Mouse (Mus musculus) E14TG2a.4 (cell line): ENCODE results near the gene Lrrc28.
A peak's percentile ranks its signal among the peaks of the same experiment; 100 is the strongest.
"Not testable (repeated sequence)": the region's sequence is repeated elsewhere in the genome, so short reads cannot be mapped to it uniquely, and the experiment has no call there.

Experiments used
- H3K27me3 ChIP-seq: 2 replicates; pipeline ENCODE4 v1.6.1; 2014; ENCODE audit warnings: low read length, control low read depth; ENCODE audit not compliant: insufficient read depth
- H3K36me3 ChIP-seq: 2 replicates; pipeline ENCODE4 v1.6.1; 2014; ENCODE audit warnings: low read length, control low read depth; ENCODE audit not compliant: insufficient read depth
- H3K4me1 ChIP-seq: replicated peaks from 2 replicates; pipeline ENCODE4 v1.6.1; 2014; ENCODE audit warnings: low read depth, low read length, control low read depth
- H3K4me3 ChIP-seq: replicated peaks from 2 replicates; pipeline ENCODE4 v1.5.1; 2014; ENCODE audit warnings: mild to moderate bottlenecking, low read length
- H3K9me3 ChIP-seq: 2 replicates; pipeline ENCODE4 v1.6.1; 2014; ENCODE audit warnings: low read length, control low read depth
- CTCF ChIP-seq: conservative IDR thresholded peaks from 2 replicates; pipeline ENCODE4 v1.5.1; 2014; ENCODE audit warnings: low read length
- NANOG ChIP-seq: IDR thresholded peaks from 2 replicates; pipeline ENCODE4 v1.6.1; 2014; ENCODE audit warnings: borderline replicate concordance, low read length, mixed read lengths
- POU5F1 ChIP-seq: IDR thresholded peaks from 2 replicates; pipeline ENCODE4 v1.6.1; 2014; ENCODE audit warnings: low read length, borderline replicate concordance

Lrrc28 gene

GRCm38 (mm10) chr7:67528821-67529221 is 116.2 kb downstream of the Lrrc28 start:
- TF ChIP-seq POU5F1 (no peak), NANOG (no peak), CTCF (no peak)
- H3K9me3 ChIP-seq = no peaks in the 10 kb centered on the region
- peaks cover 14% of the 10 kb centered on the region for H3K4me1 ChIP-seq
- no peaks in the 10 kb centered on the region for H3K27me3 ChIP-seq
- peak overlapping the region; percentile 41 for H3K4me3 ChIP-seq
- no peaks in the 10 kb centered on the region for H3K36me3 ChIP-seq

GRCm38 (mm10) chr7:67528063-67528811 is 116.8 kb downstream of the Lrrc28 start:
- no peaks in the 10 kb centered on the region for H3K36me3 ChIP-seq
- no peaks in the 10 kb centered on the region for H3K9me3 ChIP-seq
- peaks cover 16% of the 10 kb centered on the region for H3K4me1 ChIP-seq
- peak overlapping the region; percentile 41 for H3K4me3 ChIP-seq
- no peak for TF ChIP-seq POU5F1
- TF ChIP-seq NANOG = no peak
- no peak for TF ChIP-seq CTCF
- H3K27me3 ChIP-seq = no peaks in the 10 kb centered on the region

GRCm38 (mm10) chr7:67525886-67526580 is 119.0 kb downstream of the Lrrc28 start:
- H3K4me3 ChIP-seq = no peak overlapping the region
- H3K36me3 ChIP-seq = no peaks in the 10 kb centered on the region
- H3K4me1 ChIP-seq = peaks cover 16% of the 10 kb centered on the region
- no peaks in the 10 kb centered on the region for H3K9me3 ChIP-seq
- TF ChIP-seq CTCF (no peak), NANOG (no peak), POU5F1 (no peak)
- H3K27me3 ChIP-seq = no peaks in the 10 kb centered on the region

GRCm38 (mm10) chr7:67524069-67524468 is 121.0 kb downstream of the Lrrc28 start:
- not testable (repeated sequence) for H3K9me3 ChIP-seq, H3K4me3 ChIP-seq, H3K27me3 ChIP-seq, H3K36me3 ChIP-seq
- H3K4me1 ChIP-seq = peaks cover 12% of the 10 kb centered on the region

- no peaks in the 10 kb centered on the region for H3K27me3 ChIP-seq
- H3K4me3 ChIP-seq = no peak overlapping the region
- peaks cover 7% of the 10 kb centered on the region; the same call in 1 of the 2 replicates for H3K4me1 ChIP-seq
- no peaks in the 10 kb centered on the region for H3K9me3 ChIP-seq
- H3K36me3 ChIP-seq = no peaks in the 10 kb centered on the region
- no peak for TF ChIP-seq CTCF
- no peak for TF ChIP-seq POU5F1
- TF ChIP-seq NANOG = no peak
Measured at GRCm38 (mm10) chr7:67523400-67523799, 121.7 kb downstream of the Lrrc28 start.

- not testable (repeated sequence) for H3K9me3 ChIP-seq, H3K4me1 ChIP-seq, H3K27me3 ChIP-seq, H3K4me3 ChIP-seq, H3K36me3 ChIP-seq
Measured at GRCm38 (mm10) chr7:67521731-67522130, 123.3 kb downstream of the Lrrc28 start.

- no peak for TF ChIP-seq NANOG
- 0 out of 2 replicates have a peak, but pooled peaks have one; percentile 5 for TF ChIP-seq CTCF
- TF ChIP-seq POU5F1 = no peak
- Histone ChIP-seq H3K4me1 (0 out of 2 replicates have a peak, but pooled peaks cover 3% of the 10 kb centered on the region), H3K27me3 (no peaks in the 10 kb centered on the region), H3K9me3 (no peaks in the 10 kb centered on the region), H3K4me3 (no peak overlapping the region), H3K36me3 (no peaks in the 10 kb centered on the region)
Measured at GRCm38 (mm10) chr7:67520959-67521358, 124.1 kb downstream of the Lrrc28 start.

- H3K4me1 ChIP-seq = 0 out of 2 replicates have a peak, but pooled peaks cover 3% of the 10 kb centered on the region
- no peak for TF ChIP-seq NANOG
Measured at GRCm38 (mm10) chr7:67520001-67520400, 125.1 kb downstream of the Lrrc28 start.

GRCm38 (mm10) chr7:67515621-67516020 is 129.4 kb downstream of the Lrrc28 start:
- Histone ChIP-seq H3K36me3 (peaks cover 6% of the 10 kb centered on the region; the same call in 1 of the 2 replicates), H3K27me3 (no peaks in the 10 kb centered on the region), H3K4me1 (0 out of 2 replicates have a peak, but pooled peaks cover 3% of the 10 kb centered on the region), H3K9me3 (no peaks in the 10 kb centered on the region), H3K4me3 (no peak overlapping the region)
- TF ChIP-seq POU5F1 (no peak), CTCF (no peak), NANOG (no peak)

More at GRCm38 (mm10) chr7:67520001-67520400, 125.1 kb downstream of the Lrrc28 start:
- H3K27me3 ChIP-seq = no peaks in the 10 kb centered on the region
- 0 out of 2 replicates have a peak, but pooled peaks cover 3% of the 10 kb centered on the region for H3K36me3 ChIP-seq
- H3K4me3 ChIP-seq = no peak overlapping the region
- H3K9me3 ChIP-seq = no peaks in the 10 kb centered on the region
